Mouse (Mus musculus) forebrain, embryonic 12.5 days (tissue): ENCODE results near the gene 4930402K13Rik. TPM values are rescaled to one million over a fixed set of nuclear protein-coding genes. Genes with fewer than 3 reads are reported as not detected.
"Not testable (repeated sequence)": the region's sequence is repeated elsewhere in the genome, so short reads cannot be mapped to it uniquely, and the experiment has no call there.

Source experiments
- ATAC-seq: fragments of 200-750 bp; cut with Nextera tagmentation; 2 replicates; pipeline ENCODE4 v1.8.0; 2017; ENCODE audit warnings: moderate TSS enrichment; ENCODE audit not compliant: low FRiP score
- H3K27ac ChIP-seq: fragments of 300-500 bp; sonication (generic); 2 replicates; pipeline ENCODE4 v1.5.1; 2016; ENCODE audit warnings: mild to moderate bottlenecking
- H3K27me3 ChIP-seq: fragments of 300-500 bp; sonication (generic); 2 replicates; pipeline ENCODE4 v1.6.1; 2016; ENCODE audit warnings: mild to moderate bottlenecking
- H3K36me3 ChIP-seq: fragments of 300-500 bp; sonication (generic); replicated peaks from 2 replicates; pipeline ENCODE4 v1.6.1; 2016; ENCODE audit warnings: mild to moderate bottlenecking
- H3K4me1 ChIP-seq: fragments of 300-500 bp; sonication (generic); 2 replicates; pipeline ENCODE4 v1.6.1; 2016
- H3K4me2 ChIP-seq: fragments of 300-500 bp; sonication (generic); 2 replicates; pipeline ENCODE4 v1.6.1; 2016; ENCODE audit warnings: mild to moderate bottlenecking, moderate library complexity
- H3K4me3 ChIP-seq: fragments of 300-500 bp; sonication (generic); replicated peaks from 2 replicates; pipeline ENCODE4 v1.5.1; 2016; ENCODE audit warnings: mild to moderate bottlenecking
- H3K9ac ChIP-seq: fragments of 300-500 bp; sonication (generic); 2 replicates; pipeline ENCODE4 v1.6.1; 2016; ENCODE audit warnings: mild to moderate bottlenecking
- H3K9me3 ChIP-seq: fragments of 300-500 bp; sonication (generic); 2 replicates; pipeline ENCODE4 v1.6.1; 2016
- WGBS: fragments of 180-500 bp; shearing (Covaris S2); methylation state at CpG from one replicate; pipeline ENCODE4 v1.1.7; 2016; 5-methylcytosine and 5-hydroxymethylcytosine counted together
- polyA plus RNA-seq: library from polyadenylated mRNA; unstranded; fragments of >200 nt; fragmentation: Nextera tagmentation; extraction: Ambion mirVana; gene quantifications from 2 replicates; pipeline ENCODE4 v1.2.1, GENCODE M21; 2016

4930402K13Rik gene
- not detected in 2 replicates for polyA plus RNA-seq

GRCm38 (mm10) chrX:9104262-9104661, at the start of gene 4930402K13Rik:
TSS of gene 4930402K13Rik (plus strand) at chrX:9104562.
- H3K4me3 ChIP-seq = no peak within 1 kb of the TSS
- H3K4me1 ChIP-seq = no peaks in the 10 kb centered on the region
- H3K9ac ChIP-seq = no peak within 1 kb of the TSS
- no peaks in the 10 kb centered on the region for H3K9me3 ChIP-seq
- no peak for ATAC-seq
- H3K4me2 ChIP-seq = no peak within 1 kb of the TSS
- WGBS = 88% methylated on average over 6 of the region's 6 CpGs
- H3K27me3 ChIP-seq = no peaks in the 10 kb centered on the region
- no peaks in the 10 kb centered on the region for H3K36me3 ChIP-seq
- H3K27ac ChIP-seq = no peak within 1 kb of the TSS

DNA sequence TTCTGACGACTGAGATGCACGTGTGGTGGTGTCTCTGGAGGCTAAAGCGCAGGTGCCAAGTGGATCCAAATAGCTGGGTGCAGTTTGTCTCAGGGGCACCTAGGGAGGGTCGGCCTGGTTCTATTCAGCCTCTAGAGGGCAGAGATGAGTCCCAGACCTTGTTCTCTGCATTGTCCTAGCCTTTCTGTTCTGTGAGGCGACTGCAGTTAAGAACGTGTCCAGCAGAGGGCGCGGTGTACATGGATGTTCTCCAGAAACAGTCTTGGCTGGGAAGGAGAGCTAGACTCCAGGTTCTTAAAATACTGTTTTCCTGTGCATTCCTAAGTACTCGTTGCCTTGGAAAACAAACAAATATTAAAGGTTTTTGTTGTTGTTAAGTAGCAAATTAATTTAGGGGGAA, 43.4 kb upstream of the 4930402K13Rik start:
- H3K9ac ChIP-seq, H3K36me3 ChIP-seq, H3K27me3 ChIP-seq, H3K27ac ChIP-seq, H3K4me1 ChIP-seq, H3K9me3 ChIP-seq, ATAC-seq, H3K4me2 ChIP-seq, H3K4me3 ChIP-seq: not testable (repeated sequence)
- WGBS = 23% methylated on average over 6 of the region's 9 CpGs

- Histone ChIP-seq H3K27me3 (no peaks in the 10 kb centered on the region), H3K27ac (no peak overlapping the region), H3K4me3 (no peak overlapping the region), H3K9me3 (0 out of 2 replicates have a peak, but pooled peaks cover 4% of the 10 kb centered on the region), H3K4me2 (no peak overlapping the region), H3K4me1 (no peaks in the 10 kb centered on the region), H3K36me3 (no peaks in the 10 kb centered on the region), H3K9ac (no peak overlapping the region)
- 87% methylated on average over 4 of the region's 4 CpGs for WGBS
- no peak for ATAC-seq
Observed at GRCm38 (mm10) chrX:9062101-9062500, 42.3 kb upstream of the 4930402K13Rik start.

- not testable (repeated sequence) for H3K9ac ChIP-seq, H3K4me1 ChIP-seq, H3K36me3 ChIP-seq, ATAC-seq, H3K9me3 ChIP-seq, H3K4me2 ChIP-seq, H3K4me3 ChIP-seq, H3K27me3 ChIP-seq, H3K27ac ChIP-seq
- WGBS = 94% methylated on average over 11 of the region's 11 CpGs
Observed at GRCm38 (mm10) chrX:9062715-9063114, 41.6 kb upstream of the 4930402K13Rik start, which contains the start of gene Fthl17f. TSS of gene Fthl17f (plus strand) at chrX:9063015.

DNA sequence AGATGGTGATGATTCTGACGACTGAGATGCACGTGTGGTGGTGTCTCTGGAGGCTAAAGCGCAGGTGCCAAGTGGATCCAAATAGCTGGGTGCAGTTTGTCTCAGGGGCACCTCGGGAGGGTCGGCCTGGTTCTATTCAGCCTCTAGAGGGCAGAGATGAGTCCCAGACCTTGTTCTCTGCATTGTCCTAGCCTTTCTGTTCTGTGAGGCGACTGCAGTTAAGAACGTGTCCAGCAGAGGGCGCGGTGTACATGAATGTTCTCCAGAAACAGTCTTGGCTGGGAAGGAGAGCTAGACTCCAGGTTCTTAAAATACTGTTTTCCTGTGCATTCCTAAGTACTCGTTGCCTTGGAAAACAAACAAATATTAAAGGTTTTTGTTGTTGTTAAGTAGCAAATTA, 26.7 kb upstream of the 4930402K13Rik start:
- 23% methylated on average over 10 of the region's 10 CpGs for WGBS
- not testable (repeated sequence) for H3K36me3 ChIP-seq, H3K4me3 ChIP-seq, H3K27me3 ChIP-seq, H3K9ac ChIP-seq, H3K27ac ChIP-seq, H3K4me2 ChIP-seq, H3K4me1 ChIP-seq, ATAC-seq, H3K9me3 ChIP-seq

DNA sequence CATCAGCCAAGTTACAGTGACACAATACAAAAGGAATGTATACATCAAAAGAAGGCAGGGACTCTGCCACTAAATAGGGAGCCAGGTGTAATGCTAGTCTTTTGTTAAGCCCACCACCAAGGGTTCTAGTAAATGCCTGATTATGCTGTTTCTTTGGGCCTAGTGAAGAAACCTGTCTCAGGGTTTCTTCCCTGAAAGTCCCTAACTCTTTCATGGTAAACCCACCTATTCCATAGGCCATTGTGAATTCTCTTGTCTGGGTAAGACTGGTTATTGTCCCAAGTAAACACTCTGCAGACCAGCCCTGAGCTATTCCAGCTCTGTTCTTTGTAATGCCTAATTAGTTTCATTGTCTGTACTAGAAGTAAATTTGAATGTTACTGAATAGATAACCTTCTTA, 9.3 kb upstream of the 4930402K13Rik start:
- not testable (repeated sequence) for ATAC-seq, H3K4me2 ChIP-seq, H3K4me3 ChIP-seq, H3K9me3 ChIP-seq, H3K27me3 ChIP-seq, H3K4me1 ChIP-seq, H3K27ac ChIP-seq, H3K36me3 ChIP-seq, H3K9ac ChIP-seq

DNA sequence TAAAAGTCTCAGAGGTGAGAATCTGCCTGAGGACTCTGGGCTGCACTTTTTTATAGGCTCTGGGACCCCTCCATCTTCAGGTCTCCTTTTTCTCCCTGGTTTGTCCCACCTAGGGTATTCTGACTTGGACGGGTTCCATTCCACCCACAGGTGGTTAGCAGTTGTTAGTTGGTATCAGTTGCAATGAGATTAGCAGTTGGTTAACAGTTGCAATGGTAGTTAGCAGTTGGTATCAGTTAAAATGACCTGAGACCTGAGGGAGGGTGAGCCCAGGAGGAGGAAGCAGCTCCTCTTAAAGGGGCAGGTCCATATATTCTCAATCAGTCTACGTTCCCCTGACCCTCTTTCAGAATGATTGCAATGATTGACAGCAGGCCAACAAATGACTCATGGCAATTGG, 6.0 kb downstream of the 4930402K13Rik start:
- H3K27me3 ChIP-seq = no peaks in the 10 kb centered on the region
- no peak for ATAC-seq
- no peaks in the 10 kb centered on the region for H3K9me3 ChIP-seq
- no peak overlapping the region for H3K4me2 ChIP-seq
- no peak overlapping the region for H3K27ac ChIP-seq
- no peak overlapping the region for H3K4me3 ChIP-seq
- H3K36me3 ChIP-seq = no peaks in the 10 kb centered on the region
- H3K9ac ChIP-seq = no peak overlapping the region
- no peaks in the 10 kb centered on the region for H3K4me1 ChIP-seq
- 76% methylated on average over 2 of the region's 2 CpGs for WGBS

DNA sequence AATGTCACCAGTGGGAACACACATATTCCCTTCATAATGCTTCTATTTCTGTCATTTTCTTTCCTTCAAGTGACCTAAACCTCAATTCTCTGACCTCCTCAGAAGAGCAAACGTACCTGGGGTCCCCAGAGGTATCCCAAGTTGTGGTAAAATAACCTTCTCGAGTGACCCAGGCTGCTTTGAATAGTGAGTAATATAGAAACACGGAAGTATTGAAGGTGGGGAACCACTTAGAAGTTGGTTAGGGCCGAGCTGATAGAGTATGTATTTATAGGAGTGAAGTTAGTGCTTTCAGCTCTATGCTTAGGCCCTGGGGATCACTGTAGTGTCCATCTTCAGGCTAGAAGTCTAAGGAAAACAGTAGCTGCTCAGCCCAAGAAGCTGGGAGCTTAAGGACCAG, 20.6 kb downstream of the 4930402K13Rik start:
- ATAC-seq = no peak
- Histone ChIP-seq H3K4me1 (no peaks in the 10 kb centered on the region), H3K27ac (no peak overlapping the region), H3K9ac (no peak overlapping the region), H3K36me3 (no peaks in the 10 kb centered on the region), H3K9me3 (no peaks in the 10 kb centered on the region), H3K27me3 (no peaks in the 10 kb centered on the region), H3K4me2 (no peak overlapping the region), H3K4me3 (no peak overlapping the region)
- WGBS = 72% methylated on average over 4 of the region's 4 CpGs

GRCm38 (mm10) chrX:9128317-9128831, 24.0 kb downstream of the 4930402K13Rik start:
- Histone ChIP-seq H3K9me3 (no peaks in the 10 kb centered on the region), H3K36me3 (no peaks in the 10 kb centered on the region), H3K4me3 (no peak overlapping the region), H3K27ac (no peak overlapping the region), H3K4me2 (no peak overlapping the region), H3K4me1 (no peaks in the 10 kb centered on the region), H3K9ac (no peak overlapping the region), H3K27me3 (no peaks in the 10 kb centered on the region)
- 36% methylated on average over 7 of the region's 7 CpGs for WGBS
- no peak; the same call in 1 of the 2 replicates for ATAC-seq

DNA sequence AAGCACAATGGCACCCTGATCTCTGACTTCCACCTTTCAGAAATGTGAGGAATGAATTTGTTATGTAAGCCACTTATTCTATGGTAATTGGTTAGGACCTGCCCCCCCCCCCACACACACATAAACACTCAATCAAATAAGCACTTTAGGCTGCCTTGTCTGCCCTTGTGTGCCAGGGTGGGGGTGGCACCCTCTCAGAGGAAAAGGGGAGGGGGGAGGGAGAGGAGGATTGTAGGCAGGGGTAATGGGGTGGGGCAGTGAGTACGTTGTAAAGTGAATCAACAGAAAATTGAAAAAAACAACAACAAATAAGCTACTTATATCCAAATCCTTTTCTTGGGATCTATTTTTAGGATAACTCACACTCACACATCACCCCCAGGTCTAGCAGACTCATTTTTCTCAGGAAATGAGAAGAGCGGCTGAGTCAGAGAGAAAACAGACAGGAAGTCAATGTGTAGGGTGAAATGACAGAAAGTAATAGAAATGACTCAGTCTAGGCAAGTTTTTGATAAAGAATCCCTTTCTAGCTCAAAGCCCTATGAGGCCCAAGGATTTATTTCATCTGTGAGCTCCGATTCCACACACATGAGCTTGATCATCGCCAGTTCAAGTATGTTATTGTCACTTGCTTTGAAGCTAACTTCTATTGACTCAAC, 35.1 kb downstream of the 4930402K13Rik start:
- H3K4me1 ChIP-seq = no peaks in the 10 kb centered on the region
- no peak overlapping the region for H3K4me2 ChIP-seq
- H3K9me3 ChIP-seq = no peaks in the 10 kb centered on the region
- no peak overlapping the region for H3K27ac ChIP-seq
- H3K9ac ChIP-seq = no peak overlapping the region
- ATAC-seq = no peak
- 86% methylated on average over 4 of the region's 4 CpGs for WGBS
- H3K4me3 ChIP-seq = no peak overlapping the region
- H3K27me3 ChIP-seq = no peaks in the 10 kb centered on the region
- H3K36me3 ChIP-seq = no peaks in the 10 kb centered on the region

DNA sequence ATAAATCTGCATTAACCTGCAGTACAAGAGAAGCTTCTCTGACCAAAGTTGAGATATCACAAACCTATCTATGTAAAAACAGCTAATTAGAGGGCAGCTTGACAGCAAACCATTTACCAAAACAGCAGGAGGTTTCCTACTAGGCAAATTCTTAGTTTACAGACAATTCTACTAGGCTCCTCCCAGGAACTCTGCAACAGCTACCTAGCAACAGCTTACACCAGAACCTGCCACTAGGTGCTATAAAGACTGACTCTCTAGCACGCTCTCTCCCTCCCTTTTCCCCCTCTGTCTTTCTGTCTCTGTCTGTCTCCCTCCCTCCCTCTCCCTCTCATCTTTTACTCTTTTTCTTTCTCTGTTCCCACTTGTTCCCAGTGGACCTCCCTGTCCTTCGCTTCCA, 38.3 kb downstream of the 4930402K13Rik start:
- no peak for ATAC-seq
- H3K9me3 ChIP-seq = no peaks in the 10 kb centered on the region
- no peaks in the 10 kb centered on the region for H3K27me3 ChIP-seq
- H3K27ac ChIP-seq = no peak overlapping the region
- H3K36me3 ChIP-seq = no peaks in the 10 kb centered on the region
- no peak overlapping the region for H3K4me2 ChIP-seq
- 43% methylated on average over 2 of the region's 2 CpGs for WGBS
- H3K9ac ChIP-seq = no peak overlapping the region
- no peaks in the 10 kb centered on the region for H3K4me1 ChIP-seq
- H3K4me3 ChIP-seq = no peak overlapping the region
